Mouse (Mus musculus): ENCODE results near the gene Tmem53.
"Not testable (repeated sequence)": the region's sequence is repeated elsewhere in the genome, so short reads cannot be mapped to it uniquely, and the experiment has no call there.

Tmem53 gene

DNA sequence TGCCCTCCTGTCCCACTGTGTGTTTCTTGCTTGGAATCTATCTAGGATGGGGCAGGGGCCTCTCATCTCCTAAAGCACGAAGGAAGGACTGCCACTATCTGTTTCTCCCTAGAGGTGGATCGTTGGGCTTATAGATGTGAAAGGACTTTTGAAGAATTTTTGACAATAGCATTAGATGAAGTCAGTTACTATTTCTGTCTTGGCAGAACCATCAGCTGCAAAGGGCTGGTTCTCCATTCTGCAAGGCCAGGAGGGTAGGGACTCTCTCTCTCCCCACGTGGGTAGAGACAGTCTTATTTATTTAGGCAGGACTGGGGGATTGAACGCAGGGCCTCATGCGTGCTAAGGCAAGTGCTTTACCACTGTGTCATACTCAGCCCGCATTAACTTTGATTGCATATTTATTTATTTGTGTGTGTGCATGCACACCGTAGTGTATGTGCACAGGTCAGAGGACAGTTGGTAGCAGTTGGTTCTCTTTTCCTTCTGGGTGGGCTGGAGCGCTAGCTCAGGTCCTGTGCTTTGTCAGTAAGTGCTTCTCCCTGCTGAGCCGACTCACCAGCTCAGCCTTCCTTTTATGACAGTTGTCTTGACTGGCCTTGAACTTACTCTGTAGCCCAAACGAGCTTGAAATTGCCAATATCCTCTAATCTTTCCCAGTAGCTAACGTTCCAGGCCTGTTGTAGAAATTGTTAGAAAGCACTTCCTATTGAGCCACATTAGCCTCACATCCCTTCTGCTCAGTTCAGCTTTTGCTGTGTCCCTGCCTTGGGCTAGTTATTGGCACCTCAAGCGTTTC lies 1.7 kb downstream of the Tmem53 start:
- no peak for TF ChIP-seq CTCF (conservative IDR thresholded peaks at IDR 0.05; ENCODE audit: low read length)
- TF ChIP-seq NANOG (IDR thresholded peaks at IDR 0.05; ENCODE audit: borderline replicate concordance, low read length) = 0 out of 2 replicates have a peak, but pooled peaks have one; percentile 7

DNA sequence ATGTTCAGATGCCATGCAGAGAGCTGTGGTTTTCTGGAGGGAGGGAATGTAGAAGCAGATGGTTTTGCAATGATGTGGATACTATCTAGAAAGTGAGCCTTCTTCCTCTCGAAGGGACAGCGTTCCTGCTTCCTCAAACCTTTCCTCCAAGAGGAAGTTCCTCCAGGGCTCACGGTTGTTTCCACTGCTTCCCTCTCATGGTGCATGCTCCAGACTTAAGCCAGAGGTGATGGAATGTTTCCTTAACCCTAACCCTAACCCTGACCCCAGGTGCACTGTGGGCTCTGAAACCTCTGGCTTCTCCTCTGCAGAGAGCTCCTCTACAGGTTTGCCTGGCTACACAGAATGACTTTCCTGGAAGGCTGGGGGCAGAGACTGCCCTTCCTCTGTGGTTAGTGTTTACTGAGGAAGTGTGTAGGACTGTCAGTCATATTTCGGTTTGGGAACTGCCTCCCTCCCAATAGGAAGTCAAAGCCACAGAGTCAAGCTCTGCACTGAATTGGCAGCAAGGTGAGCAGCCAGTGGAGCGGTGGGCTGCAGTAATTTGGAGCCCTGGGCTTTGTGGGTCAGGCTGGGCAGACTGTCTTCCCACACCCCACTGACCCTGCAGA lies 2.4 kb downstream of the Tmem53 start:
- Histone ChIP-seq H3K36me3 (ENCODE audit: insufficient read depth, low read length) (no peaks in the 10 kb centered on the region), H3K27me3 (ENCODE audit: insufficient read depth, low read length) (peaks cover 5% of the 10 kb centered on the region; the same call in 1 of the 2 replicates), H3K4me3 (replicated peaks; ENCODE audit: low read length) (no peak overlapping the region), H3K9me3 (ENCODE audit: low read length) (no peaks in the 10 kb centered on the region), H3K4me1 (replicated peaks; ENCODE audit: low read depth, low read length) (peaks cover 48% of the 10 kb centered on the region)
- TF ChIP-seq CTCF (conservative IDR thresholded peaks at IDR 0.05; ENCODE audit: low read length) (no peak), POU5F1 (IDR thresholded peaks at IDR 0.05; ENCODE audit: borderline replicate concordance, low read length) (no peak), NANOG (IDR thresholded peaks at IDR 0.05; ENCODE audit: borderline replicate concordance, low read length) (no peak)

More for the DNA sequence above, 1.7 kb downstream of the Tmem53 start:
- Histone ChIP-seq H3K4me3 (replicated peaks; ENCODE audit: low read length) (no peak overlapping the region), H3K36me3 (ENCODE audit: insufficient read depth, low read length) (no peaks in the 10 kb centered on the region), H3K9me3 (ENCODE audit: low read length) (peaks cover 2% of the 10 kb centered on the region; the same call in 1 of the 2 replicates), H3K4me1 (replicated peaks; ENCODE audit: low read depth, low read length) (peaks cover 44% of the 10 kb centered on the region), H3K27me3 (ENCODE audit: insufficient read depth, low read length) (peaks cover 5% of the 10 kb centered on the region; the same call in 1 of the 2 replicates)

DNA sequence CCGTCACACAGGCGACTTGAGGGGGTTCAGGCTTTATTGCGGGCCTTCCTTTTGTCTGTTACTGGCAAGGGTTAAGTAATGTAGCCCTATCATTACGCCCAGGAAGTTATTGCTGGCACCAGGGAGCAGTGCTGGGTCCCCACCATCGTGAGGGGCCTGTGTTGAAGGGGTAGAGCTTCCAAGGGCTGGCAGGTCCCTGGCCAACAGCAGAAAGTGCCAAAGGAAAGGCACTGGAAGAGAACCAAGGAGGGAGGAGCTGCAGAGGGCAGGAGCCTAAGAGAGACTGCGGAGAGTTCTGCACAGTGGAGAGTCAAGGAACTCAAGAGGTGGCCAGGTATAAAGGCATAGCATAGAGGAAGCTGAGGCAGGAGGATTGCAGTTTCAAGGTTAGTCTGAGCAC lies 2.9 kb downstream of the Tmem53 start:
- no peaks in the 10 kb centered on the region for H3K9me3 ChIP-seq (ENCODE audit: low read length)
- no peaks in the 10 kb centered on the region for H3K36me3 ChIP-seq (ENCODE audit: insufficient read depth, low read length)
- peaks cover 5% of the 10 kb centered on the region; the same call in 1 of the 2 replicates for H3K27me3 ChIP-seq (ENCODE audit: insufficient read depth, low read length)
- no peak overlapping the region for H3K4me3 ChIP-seq (replicated peaks; ENCODE audit: low read length)
- no peak for TF ChIP-seq NANOG (IDR thresholded peaks at IDR 0.05; ENCODE audit: borderline replicate concordance, low read length)
- H3K4me1 ChIP-seq (replicated peaks; ENCODE audit: low read depth, low read length) = peaks cover 48% of the 10 kb centered on the region

DNA sequence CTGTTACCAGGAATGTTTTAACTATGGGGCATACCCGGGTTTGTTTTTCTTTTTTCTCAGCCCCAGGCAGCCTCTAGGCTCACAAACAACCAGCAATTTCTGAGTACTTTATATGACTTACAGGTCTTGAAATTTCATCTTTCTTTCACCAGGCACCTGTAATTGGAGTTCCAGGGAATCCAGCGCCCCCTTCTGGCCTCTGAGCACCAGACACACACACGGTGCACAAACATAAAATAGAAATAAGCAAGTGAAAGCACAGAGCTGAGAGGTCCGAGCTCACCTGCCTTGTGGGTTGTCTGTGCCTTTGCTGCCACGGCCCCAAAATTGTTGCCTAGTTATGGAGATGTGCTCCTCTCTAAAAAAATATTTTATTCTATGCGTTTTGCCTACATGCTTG lies 8.2 kb downstream of the Tmem53 start:
- H3K4me3 ChIP-seq (replicated peaks; ENCODE audit: low read length); H3K36me3 ChIP-seq (ENCODE audit: insufficient read depth, low read length); H3K9me3 ChIP-seq (ENCODE audit: low read length); H3K27me3 ChIP-seq (ENCODE audit: insufficient read depth, low read length): not testable (repeated sequence)
- H3K4me1 ChIP-seq (replicated peaks; ENCODE audit: low read depth, low read length) = peaks cover 35% of the 10 kb centered on the region
- peak; percentile 70 for TF ChIP-seq CTCF (conservative IDR thresholded peaks at IDR 0.05; ENCODE audit: low read length)

DNA sequence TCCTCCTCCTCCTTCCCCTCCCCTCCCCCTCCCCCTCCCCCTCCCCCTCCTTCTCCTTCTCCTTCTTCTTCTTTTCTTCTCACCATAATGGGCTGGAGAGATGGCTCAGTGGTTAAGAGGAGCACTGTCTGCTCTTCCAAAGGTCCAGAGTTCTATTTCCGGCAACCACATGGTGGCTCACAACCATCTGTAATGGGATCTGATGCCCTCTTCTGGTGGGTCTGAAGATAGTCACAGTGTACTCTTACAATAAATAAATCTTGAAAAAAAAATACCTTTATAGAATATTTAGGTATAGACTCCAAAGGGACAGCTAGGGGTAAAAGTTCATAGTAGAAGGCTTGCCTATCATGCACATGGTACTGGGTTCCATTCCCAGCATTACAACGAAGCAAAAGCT lies 9.5 kb downstream of the Tmem53 start:
- no peaks in the 10 kb centered on the region for H3K36me3 ChIP-seq (ENCODE audit: insufficient read depth, low read length)
- H3K4me3 ChIP-seq (replicated peaks; ENCODE audit: low read length) = no peak overlapping the region
- no peaks in the 10 kb centered on the region for H3K9me3 ChIP-seq (ENCODE audit: low read length)
- no peaks in the 10 kb centered on the region for H3K27me3 ChIP-seq (ENCODE audit: insufficient read depth, low read length)
- H3K4me1 ChIP-seq (replicated peaks; ENCODE audit: low read depth, low read length) = peaks cover 30% of the 10 kb centered on the region
- TF ChIP-seq CTCF (conservative IDR thresholded peaks at IDR 0.05; ENCODE audit: low read length) (peak; percentile 27), POU5F1 (IDR thresholded peaks at IDR 0.05; ENCODE audit: borderline replicate concordance, low read length) (no peak), NANOG (IDR thresholded peaks at IDR 0.05; ENCODE audit: borderline replicate concordance, low read length) (no peak)

DNA sequence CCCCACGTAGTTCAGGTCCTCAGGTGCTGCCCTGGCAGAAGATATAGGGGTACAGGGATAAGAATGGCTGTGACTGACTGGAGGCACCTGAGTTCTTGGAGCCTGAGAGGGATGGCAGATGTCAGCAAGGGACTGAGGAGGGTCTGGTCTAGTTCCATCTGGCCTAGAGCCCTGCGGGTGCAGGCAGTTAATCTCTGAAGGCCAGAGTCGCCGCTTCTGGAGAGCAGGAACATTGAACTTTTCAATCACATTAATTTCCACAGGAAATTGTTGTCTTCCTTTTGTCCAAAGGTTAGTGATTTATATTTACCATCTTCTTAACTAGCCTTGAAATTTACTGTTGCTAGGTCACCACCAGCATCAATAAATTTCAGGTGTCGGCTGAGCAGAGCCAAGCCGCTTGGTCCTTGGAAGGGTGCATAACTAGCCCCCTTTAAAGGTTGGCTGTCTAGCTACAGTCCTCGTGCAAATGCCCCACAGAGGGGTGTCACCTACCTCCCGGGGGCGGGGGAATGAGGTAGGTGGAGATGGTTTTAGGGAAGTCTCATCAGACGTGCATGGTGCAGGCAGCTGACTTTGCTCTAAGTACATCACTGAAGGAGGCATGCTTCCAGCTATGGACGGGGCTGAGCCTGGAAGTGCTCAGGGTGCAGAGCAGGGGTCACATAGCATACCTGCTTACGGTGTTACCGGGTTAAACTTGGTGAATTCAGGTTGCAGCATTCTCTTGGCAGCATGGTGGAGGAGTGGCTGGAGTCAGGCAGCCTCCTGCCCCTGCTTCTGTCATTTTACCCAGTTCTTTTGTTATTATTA lies 10.6 kb downstream of the Tmem53 start:
- H3K9me3 ChIP-seq (ENCODE audit: low read length) = no peaks in the 10 kb centered on the region
- TF ChIP-seq CTCF (conservative IDR thresholded peaks at IDR 0.05; ENCODE audit: low read length) (no peak), POU5F1 (IDR thresholded peaks at IDR 0.05; ENCODE audit: borderline replicate concordance, low read length) (no peak), NANOG (IDR thresholded peaks at IDR 0.05; ENCODE audit: borderline replicate concordance, low read length) (no peak)
- H3K36me3 ChIP-seq (ENCODE audit: insufficient read depth, low read length) = no peaks in the 10 kb centered on the region
- H3K27me3 ChIP-seq (ENCODE audit: insufficient read depth, low read length) = no peaks in the 10 kb centered on the region
- H3K4me3 ChIP-seq (replicated peaks; ENCODE audit: low read length) = no peak overlapping the region
- H3K4me1 ChIP-seq (replicated peaks; ENCODE audit: low read depth, low read length) = peaks cover 30% of the 10 kb centered on the region

DNA sequence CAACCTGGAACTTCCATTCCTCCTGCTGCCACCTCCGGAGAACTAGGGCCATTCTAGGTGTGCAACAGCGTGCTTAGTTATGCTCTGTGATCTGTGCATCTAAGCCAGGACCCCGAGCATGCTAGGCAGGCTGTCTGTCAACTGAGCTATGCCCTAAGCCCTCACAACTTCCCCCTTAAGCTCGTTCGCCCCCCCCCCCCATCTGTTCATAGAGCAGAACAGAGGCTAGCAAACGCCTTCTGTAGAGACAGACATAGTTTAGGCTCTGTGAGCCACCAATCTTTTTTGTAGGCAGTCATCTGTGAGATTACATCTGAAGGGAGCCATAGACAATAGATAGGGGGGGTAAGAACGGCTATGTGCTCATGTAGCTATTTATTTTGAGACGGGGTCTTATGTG lies 11.2 kb downstream of the Tmem53 start:
- Histone ChIP-seq H3K27me3 (ENCODE audit: insufficient read depth, low read length) (no peaks in the 10 kb centered on the region), H3K4me1 (replicated peaks; ENCODE audit: low read depth, low read length) (peaks cover 36% of the 10 kb centered on the region)
- TF ChIP-seq NANOG (IDR thresholded peaks at IDR 0.05; ENCODE audit: borderline replicate concordance, low read length) (no peak), POU5F1 (IDR thresholded peaks at IDR 0.05; ENCODE audit: borderline replicate concordance, low read length) (no peak), CTCF (conservative IDR thresholded peaks at IDR 0.05; ENCODE audit: low read length) (no peak)

DNA sequence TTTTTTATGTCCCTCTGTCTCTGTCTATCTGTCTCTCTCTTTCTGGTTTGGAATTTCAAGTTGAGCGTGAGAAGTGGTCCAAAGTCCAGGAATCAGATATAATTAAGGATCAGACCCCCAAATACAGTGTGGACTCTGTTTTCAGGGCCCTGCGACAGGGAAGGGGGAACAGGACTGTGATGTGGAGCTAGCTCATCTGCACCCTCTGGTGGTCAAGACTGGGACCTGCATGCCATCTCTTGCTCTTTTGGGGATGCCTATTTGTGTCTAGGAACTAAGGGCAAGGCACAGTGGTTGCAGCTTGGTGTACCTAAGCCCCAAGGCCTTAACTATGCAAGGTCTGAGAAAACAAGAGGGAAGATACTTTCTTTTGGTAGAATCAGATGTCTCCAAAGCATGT lies 15.5 kb downstream of the Tmem53 start:
- no peaks in the 10 kb centered on the region for H3K27me3 ChIP-seq (ENCODE audit: insufficient read depth, low read length)
- H3K4me1 ChIP-seq (replicated peaks; ENCODE audit: low read depth, low read length) = peaks cover 56% of the 10 kb centered on the region
- no peak overlapping the region for H3K4me3 ChIP-seq (replicated peaks; ENCODE audit: low read length)
- no peaks in the 10 kb centered on the region for H3K9me3 ChIP-seq (ENCODE audit: low read length)
- H3K36me3 ChIP-seq (ENCODE audit: insufficient read depth, low read length) = peaks cover 16% of the 10 kb centered on the region
- peak; percentile 97 for TF ChIP-seq CTCF (conservative IDR thresholded peaks at IDR 0.05; ENCODE audit: low read length)
- no peak for TF ChIP-seq POU5F1 (IDR thresholded peaks at IDR 0.05; ENCODE audit: borderline replicate concordance, low read length)

More for the DNA sequence above, 11.2 kb downstream of the Tmem53 start:
- Histone ChIP-seq H3K9me3 (ENCODE audit: low read length) (no peaks in the 10 kb centered on the region), H3K4me3 (replicated peaks; ENCODE audit: low read length) (no peak overlapping the region), H3K36me3 (ENCODE audit: insufficient read depth, low read length) (no peaks in the 10 kb centered on the region)
